Mouse (Mus musculus) heart, postnatal 25 days (tissue): ENCODE data around the gene Ogfod3. TPM values are rescaled to one million over a fixed set of nuclear protein-coding genes. Genes with fewer than 3 reads are reported as not detected.

Experiments
- DNase-seq: peaks from one replicate; pipeline ENCODE4 v3.0.0; 2022; ENCODE audit warnings: low spot score
- intact Hi-C: fragments of 180-260 bp; cut with DNase I; formaldehyde crosslinking; loops from one replicate; pipeline ENCODE4 v1.15.1; 2025
- total RNA-seq, 2 experiments: library from RNA; stranded (reverse); gene quantifications; 2 replicates each; pipeline ENCODE4 v1.2.3; 2021

Gene Ogfod3
- 10 to 100 TPM; 14.5 to 14.6 TPM for total RNA-seq

DNA sequence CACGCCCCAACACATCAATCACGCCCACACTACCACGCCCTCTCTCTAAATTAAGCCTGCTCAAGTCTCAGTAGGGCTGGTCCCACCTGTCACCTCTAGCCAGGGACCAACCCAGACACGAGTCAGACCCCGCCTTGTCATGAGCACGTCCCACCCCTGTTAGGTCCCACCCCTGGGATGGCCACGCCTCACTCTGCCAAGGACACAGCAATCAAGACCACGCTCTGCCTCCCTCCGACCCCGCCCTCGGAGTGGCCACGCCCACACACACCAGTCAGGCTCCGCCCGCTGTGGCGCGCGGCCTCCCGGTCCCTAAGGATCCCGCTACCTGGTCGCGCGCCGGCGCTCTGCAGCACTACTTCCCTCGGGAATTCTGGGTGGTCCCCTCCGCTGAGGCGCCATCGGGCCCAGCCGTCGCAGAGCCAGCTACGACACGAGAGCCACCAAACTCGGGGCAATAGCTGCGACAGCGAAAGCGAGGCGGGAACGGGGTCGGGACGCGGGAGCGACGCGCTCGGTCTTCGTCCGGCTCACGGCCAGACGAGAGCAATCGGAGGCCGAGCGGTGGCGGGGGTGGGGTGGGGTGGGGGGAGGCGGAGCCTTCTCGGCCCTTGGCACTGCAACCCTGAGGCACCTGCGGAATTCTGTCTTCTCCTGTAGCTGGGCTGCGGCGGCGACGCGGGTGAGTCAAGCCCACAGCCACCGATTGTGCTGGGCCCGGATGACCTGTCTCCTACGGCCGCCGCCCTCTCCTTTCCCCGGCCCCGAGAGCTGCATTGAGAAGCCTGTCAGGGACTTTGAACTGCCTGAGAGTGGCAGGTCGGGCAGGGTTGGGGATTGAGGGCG lies at the start of gene Ogfod3, which contains the start of gene Hexdc:
Gene Ogfod3, minus strand, starts transcription at position 551 of the 846 bp plus-strand sequence.
Gene Hexdc, plus strand, starts transcription at position 273 of the 846 bp plus-strand sequence.
- peak; percentile 82 for DNase-seq
- intact Hi-C loops, result loop anchor here (2.0 to 5.0 kb wide), 3 partner anchors 24 to 187 kb away; partner anchors contain the start of genes Cybc1 and Sectm1b

DNA sequence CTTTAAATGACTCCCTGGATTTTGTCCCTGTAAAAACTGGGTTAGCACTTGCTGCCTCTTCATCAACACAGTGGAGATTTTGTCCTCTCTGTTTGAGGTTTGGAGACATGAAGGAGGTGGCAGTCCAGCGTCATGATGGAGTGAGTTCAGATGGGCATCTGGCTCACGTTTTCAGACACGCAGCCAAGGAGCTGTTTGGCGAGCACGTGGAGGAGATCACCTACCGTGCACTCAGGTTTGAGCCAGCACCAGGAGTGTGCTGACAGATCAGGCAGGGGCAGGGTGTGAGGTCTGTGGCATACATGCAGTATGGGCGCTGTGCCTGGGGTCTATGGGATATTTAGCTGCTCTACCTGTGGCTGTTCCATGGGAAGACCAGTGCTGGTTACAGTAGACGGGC lies 45.7 kb upstream of the Ogfod3 start:
- no peak for DNase-seq
- intact Hi-C loops, result no loop called here

DNA sequence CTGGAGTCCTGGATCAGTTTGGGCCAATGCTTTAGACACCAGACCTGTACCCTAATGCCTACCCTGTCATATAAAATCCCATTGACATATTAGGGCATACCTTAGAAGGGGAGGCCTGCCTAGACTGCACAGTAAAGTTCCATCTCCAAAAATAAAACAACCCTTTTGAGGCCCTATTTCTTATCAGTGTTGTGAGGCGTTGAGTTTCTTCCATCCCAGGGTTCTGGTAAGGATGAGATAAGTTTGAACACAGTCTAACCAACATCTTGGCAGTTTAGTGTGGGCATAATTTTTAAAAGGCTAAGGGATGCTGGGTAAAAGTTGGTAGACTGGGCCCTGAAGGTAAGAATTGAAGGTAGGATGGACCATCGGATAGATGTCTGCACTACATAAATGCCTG lies 35.2 kb upstream of the Ogfod3 start:
- no peak for DNase-seq
- intact Hi-C loops, result loop anchor here (2.0 kb wide), 1 partner anchor 19 kb away; the partner anchor contains the start of gene Foxk2

DNA sequence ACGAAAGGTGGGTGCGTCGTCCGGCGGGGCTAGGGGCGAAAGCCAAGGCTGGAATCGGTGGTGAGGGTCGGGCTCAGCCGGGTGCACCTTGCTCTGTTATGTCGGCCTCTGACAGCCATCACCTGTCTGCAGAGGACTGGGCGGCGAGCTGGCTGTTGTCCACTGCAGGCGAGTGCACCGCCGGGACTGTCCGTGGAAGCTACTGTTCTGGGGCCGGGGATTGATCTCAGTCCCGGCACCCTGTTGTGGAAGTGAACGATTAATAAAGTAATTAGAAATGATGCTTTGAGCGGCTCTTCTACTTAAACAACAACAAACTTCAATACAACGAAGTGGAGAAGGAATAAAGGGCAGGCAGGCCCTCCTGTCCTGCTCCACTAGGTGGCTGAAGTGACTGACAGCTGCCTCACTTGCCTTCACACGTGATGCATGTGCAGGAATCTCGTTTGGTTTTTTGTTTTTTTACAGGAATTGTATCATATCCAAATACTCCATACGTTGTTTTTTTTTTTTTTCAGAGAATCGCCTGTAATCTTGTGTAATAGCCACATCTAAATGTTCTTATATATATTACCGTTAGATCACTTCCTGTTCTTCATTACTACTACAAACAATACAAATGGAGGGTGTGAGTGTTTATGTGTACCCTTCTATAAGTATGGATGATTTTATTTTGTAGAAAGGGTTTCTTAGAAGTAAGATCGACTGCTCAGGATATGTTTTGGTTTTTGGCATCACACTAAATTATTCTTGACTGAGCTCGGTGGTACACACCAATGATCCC lies 33.0 kb upstream of the Ogfod3 start:
- no peak for DNase-seq
- intact Hi-C loops, result no loop called here

DNA sequence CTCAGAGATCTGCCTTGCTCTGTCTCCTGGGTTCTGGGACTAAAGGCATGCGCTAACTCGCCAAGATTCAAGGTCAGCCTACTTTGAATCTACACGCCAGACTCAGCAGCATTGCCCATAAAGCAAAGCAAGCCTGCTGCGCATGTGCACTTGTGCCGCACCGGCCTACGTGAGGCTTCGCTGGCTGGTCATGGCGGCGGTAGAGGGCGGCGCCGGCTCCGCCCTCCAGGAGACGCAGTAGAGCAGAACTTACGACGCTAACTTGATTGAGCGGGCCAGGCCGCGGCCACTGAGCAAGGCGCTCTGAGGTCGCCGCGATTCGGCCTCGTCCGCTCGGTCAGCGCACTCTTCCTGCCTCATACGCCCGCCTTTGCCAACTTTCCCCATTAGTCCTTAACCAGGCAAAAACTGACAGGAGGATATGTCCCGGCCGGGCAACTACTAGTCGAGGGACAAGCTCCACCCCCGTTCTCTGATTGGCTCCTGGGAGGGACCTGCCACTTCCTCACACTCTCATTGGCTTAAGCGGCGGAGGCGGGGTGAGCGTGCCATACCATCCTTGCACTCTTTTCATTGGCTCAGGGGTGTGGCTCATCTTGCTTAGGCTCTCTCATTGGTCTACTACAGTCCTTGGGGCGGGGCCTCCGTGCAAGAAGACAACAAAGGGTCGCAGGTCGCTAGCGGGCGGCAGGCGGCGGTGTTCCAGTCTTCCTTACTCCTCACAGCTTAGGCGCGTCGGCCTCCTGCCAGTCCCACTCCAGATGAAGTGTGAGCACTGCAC lies 32.2 kb upstream of the Ogfod3 start, which contains the start of gene Narf:
Gene Narf, plus strand, starts transcription at position 690 of the 781 bp plus-strand sequence.
- intact Hi-C loops, result no loop called here
- peak; percentile 99 for DNase-seq

DNA sequence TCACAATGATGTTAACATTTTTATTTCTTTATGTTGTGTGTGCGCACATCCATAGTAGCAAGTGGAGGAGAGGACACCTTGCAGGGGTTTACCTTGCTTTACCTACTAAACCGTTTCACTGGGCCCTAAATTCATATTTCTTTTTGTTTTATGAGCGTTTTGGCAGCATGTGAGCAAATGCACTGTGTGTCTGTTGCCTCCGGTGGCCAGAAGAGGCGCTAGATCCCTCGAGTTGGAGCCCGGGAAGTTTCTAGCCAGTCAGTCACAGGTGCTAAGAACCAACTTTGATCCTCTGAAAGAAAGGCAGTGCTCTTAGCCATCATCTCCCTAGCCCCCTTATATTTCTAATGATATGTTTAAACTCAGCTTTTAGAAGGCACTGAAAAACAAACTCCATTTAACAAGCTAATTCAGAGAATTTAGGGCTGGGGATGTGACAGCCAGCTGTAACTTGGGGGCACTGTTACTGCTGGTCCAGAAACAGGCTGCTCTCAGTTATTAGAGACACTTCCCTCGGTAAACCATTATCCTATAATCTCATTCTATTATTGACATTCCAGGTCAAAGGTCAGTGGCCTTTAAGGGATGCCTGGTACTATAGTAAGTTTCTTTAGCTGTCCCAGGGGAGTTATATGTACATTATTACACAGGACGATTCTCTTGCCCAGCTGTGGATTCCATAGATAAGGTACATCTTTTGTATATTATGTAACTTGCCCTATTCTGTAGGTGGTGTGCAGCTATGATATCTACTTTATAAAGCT lies 31.1 kb upstream of the Ogfod3 start:
- intact Hi-C loops, result no loop called here

DNA sequence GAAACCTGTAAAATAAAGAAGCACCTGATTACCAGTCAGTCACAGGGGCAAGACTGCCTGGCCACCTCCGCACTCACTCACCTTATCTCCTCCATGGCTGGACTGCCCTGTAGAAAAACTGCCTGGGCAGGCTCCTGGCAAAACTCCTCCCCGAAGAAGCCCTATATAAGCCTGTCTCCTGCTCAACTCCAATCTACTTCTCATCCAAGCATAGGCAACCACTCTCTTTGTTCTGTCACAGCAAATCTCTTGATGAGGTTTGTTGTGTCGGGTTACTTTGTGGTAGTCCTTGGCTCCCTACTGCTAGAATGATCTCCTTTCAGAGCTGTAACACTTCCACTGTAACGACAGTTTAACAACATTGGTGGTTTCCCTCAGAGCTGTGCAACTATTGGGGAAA lies 28.2 kb upstream of the Ogfod3 start:
- DNase-seq, result no peak

More for the DNA sequence above, 31.1 kb upstream of the Ogfod3 start:
- DNase-seq, result no peak

DNA sequence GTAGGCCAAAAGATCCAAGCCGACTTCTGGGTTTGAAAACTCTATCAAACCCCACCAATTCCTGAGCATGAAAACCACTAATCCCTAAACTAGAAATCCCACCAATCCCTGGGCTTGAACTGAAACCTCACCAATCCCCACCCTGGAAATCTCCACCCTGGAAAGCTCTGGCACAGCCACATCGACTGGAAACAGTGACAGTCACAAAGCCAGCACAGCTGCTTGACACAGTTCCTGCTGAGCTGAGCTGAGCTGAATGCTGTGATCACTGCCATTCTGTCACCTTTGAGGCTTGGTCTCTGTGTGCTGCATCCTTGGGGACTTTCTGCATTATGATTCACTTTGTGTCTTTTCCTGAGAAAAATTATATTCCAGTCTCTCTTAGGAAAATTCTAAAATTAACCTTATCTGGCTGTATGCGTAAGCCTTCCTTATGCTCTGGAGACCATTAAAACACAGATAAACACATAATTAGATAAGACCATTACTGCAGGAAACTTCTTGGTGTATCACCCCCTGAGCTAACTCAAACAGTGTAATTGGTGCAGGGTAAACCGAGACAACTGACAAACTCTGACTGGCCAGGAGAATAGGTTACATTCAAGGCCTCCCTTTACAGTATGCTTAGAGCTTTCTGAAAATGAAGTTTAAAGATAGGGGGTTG lies 27.2 kb upstream of the Ogfod3 start:
- intact Hi-C loops, result loop anchor here (5.0 kb wide), 1 partner anchor 121 kb away; the partner anchor contains the start of gene Wdr45b
- peak; percentile 28 for DNase-seq

More for the DNA sequence above, 28.2 kb upstream of the Ogfod3 start:
- intact Hi-C loops, result loop anchor here (5.0 kb wide), 1 partner anchor 120 kb away; the partner anchor contains the start of gene Wdr45b

DNA sequence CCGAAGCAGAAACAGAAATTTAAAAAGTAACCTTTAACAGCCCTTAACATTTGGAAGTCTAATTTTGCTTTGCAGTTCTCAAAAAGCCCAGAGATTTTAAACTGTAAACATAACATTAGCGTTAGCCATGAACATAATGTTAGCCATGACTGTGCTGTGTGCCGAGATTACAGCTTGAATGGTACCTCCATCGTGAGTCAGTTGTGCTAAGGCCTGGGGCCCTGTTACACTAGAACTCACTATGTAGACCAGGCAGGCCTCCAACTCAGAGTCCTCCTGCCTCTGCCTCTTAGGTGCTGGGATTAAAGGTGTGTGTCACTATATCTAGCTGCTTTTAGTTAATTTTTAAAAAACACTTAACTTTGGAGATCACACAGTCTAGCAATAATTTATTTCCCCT lies 26.7 kb upstream of the Ogfod3 start:
- intact Hi-C loops, result loop anchor here (5.0 kb wide), 1 partner anchor 121 kb away; the partner anchor contains the start of gene Wdr45b
- no peak for DNase-seq

DNA sequence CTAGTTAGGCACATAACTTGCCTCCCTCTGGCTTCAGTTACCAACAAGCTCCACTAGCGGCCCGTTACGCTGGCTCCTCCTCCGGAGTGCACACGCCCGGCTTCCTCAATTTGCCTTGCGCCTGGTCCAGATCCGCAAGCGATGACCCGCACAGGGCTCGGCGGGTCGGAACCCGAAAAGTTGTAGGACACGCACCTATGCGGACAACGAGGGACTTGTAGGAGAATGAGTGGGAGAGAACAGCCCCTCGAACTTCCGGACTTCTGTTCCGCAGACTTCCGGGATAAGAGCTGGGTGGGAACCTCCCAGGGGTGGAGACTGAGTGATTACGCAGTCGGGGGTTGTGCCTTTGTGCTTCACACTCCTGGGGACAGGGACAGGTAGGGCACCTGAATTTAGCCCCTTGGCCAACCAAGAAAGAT lies 24.5 kb upstream of the Ogfod3 start, which contains the start of gene Cybc1:
Gene Cybc1, minus strand, starts transcription at position 305 of the 422 bp plus-strand sequence.
- peak; percentile 70 for DNase-seq
- intact Hi-C loops, result loop anchor here (2.0 kb wide), 1 partner anchor 24 kb away; the partner anchor contains the start of genes Hexdc and Ogfod3

DNA sequence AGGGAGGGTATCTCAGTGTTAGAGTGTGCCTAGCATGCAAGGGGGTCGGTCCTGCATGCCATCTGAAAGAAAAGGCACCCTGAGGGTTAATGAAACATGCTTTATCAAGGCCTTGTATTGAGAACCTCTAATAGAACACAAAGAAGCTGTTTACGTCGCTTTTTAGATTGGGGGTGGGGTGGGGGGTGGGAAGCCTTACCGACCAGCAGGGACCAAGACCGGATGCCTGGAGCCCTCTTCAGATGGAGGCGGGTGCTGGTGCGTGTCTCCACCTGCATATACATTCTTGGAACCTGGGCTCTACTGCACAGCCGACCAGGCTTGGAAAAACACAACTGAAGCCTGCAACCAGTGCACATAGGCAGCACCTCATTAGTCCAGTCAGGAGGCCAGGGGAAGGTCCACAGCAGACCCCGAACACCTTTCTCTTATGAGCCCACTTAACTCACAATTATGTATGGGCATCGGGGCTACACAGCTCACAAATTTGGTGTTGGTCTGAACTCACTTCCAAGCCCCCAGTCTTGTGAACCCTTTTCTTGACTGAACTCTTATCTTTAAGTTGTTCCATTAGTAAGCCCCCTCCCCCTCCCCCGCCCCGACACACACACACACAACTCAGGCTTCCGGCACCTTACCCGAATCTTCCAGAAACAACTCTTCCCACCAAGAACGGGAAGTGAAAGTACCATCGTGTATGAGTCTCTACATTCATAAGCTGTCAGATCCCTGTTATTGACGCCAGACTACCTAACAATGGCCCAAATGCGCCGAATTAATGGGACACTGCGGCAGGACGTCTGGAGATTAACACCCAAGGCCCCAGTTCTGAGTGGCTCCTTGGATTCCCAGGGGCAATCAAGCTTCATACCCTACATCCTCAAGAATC lies 23.9 kb upstream of the Ogfod3 start:
- no peak for DNase-seq
- intact Hi-C loops, result loop anchor here (2.0 kb wide), 1 partner anchor 24 kb away; the partner anchor contains the start of genes Hexdc and Ogfod3

DNA sequence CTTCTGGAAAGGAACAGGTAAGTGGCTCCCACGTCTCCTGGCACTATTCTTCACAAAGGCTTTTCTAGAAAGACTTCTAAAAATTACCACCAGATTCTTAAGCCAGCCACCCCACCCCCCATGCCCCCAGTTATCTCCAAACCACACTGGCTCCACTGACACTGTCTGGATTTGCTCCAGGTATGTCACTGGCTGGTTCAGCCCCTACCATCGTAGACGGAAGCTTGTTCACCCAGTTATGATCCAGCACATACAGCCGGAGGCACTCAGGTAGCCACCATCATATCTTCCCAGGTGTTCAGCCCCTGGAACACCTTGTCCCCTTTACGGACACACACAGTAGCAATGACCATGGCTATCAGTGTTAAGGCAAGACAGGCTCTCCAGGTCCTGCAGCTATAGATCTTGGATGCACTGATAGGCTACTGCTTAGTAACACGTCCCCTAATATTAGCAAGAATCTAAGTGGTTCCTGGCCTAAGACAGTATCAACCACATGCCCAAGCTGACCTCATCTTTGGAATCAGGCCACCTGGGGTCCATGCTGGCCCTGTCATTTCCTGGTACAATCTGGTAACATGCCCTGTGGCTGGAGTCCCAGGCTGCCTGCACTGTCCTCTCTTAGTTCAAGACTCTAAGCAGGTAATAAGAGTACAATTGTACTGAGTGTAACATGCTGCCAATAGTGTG lies 17.0 kb upstream of the Ogfod3 start:
- no peak for DNase-seq
- intact Hi-C loops, result no loop called here

DNA sequence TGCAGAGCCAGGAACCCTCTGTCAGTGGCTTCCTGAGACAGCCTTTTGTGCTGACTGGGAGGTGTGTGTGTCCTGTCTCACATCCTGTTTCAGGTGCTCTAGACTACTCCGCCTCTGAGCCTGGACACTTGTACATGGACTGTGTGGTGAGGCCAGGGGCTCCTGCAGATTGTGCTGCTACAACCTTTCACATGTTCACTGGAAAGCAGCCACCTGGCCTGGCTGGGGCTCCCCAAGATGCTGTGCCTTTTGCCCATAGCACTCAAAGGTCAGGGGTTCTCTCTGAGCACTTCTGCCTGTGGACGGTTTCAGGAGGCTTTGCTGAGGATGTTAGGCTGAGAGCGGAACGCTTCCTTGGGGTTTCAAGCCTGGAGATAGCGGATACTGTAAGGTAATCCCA lies 16.3 kb upstream of the Ogfod3 start:
- intact Hi-C loops, result no loop called here
- DNase-seq, result no peak

DNA sequence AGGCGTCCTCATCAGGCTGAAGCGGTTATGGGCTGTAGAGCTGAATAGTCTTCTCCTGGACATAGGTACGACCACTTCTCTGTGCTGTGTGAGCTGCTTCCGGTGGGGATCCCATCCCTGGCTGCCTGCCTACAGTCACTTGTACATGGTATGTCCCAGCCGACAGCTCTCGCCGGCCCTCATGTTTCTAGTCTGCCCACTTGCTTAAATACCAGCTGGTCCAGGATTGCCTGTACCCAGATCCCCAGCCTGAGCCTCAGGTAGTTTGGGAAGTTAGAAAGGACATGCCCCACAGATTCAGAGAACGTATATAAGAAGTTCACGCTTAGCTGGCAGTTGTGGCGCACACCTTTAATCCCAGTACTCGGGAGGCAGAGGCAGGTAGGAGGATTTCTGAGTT lies 15.3 kb upstream of the Ogfod3 start:
- intact Hi-C loops, result no loop called here
- no peak for DNase-seq

DNA sequence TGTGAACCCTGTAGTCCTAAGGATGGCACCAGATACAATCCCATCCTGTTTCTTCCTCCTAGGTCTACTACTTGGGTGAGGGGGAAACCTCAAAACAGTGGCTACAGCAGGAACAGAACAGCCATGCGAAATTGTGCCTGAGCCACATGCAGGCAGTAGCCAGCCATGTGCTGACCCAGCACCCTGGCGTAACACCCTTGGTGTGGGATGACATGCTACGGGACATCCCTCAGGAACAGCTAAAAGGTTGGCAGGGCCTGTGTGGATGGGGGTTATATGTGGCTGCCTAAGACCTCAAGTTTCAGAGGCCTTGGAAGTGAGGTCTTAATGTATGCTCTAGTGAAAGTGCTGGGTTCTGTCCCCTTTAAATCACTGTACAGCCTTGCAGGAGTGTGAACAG lies 12.3 kb upstream of the Ogfod3 start:
- intact Hi-C loops, result no loop called here
- no peak for DNase-seq

DNA sequence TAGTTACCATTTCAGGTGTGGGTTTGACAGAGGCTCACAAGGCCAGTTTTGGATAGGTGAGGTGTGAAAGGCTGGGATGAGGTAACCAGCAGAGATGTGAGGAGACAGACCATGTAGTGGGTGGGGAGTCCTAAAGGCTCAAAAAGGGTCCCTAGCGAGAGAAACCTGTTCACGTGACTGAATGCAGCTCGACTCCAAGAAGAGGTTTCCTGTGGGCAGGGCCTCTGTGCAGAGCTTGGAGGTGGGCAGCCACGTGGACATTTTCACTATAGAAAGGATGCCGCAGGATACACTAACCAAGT lies 701 bp downstream of the Ogfod3 start:
- DNase-seq, result no peak
- intact Hi-C loops, result loop anchor here (2.0 to 5.0 kb wide), 3 partner anchors 25 to 187 kb away; partner anchors contain the start of genes Cybc1 and Sectm1b
